Mouse (Mus musculus) midbrain, embryonic 14.5 days (tissue): ENCODE data around the gene Psmd9. TPM values are rescaled to one million over a fixed set of nuclear protein-coding genes. Genes with fewer than 3 reads are reported as not detected.

ENCODE experiments used
- ATAC-seq: fragments of 200-750 bp; cut with Nextera tagmentation; 2 replicates; pipeline ENCODE4 v1.8.0; 2017; ENCODE audit warnings: moderate number of reproducible peaks, moderate library complexity; ENCODE audit not compliant: low FRiP score, low TSS enrichment
- DNase-seq: peaks from one replicate; pipeline ENCODE4 v3.0.0-alpha.2; 2015
- H3K27ac ChIP-seq: fragments of 300-500 bp; sonication (generic); replicated peaks from 2 replicates; pipeline ENCODE4 v1.5.1; 2014; ENCODE audit warnings: mild to moderate bottlenecking, low read depth, low read length, moderate library complexity
- H3K27me3 ChIP-seq: fragments of 300-500 bp; sonication (generic); 2 replicates; pipeline ENCODE4 v1.6.1; 2014; ENCODE audit warnings: low read length, control low read depth, mixed read lengths; ENCODE audit not compliant: control insufficient read depth, insufficient read depth
- H3K36me3 ChIP-seq: fragments of 300-500 bp; sonication (generic); 2 replicates; pipeline ENCODE4 v1.6.1; 2014; ENCODE audit warnings: low read length, control low read depth; ENCODE audit not compliant: control insufficient read depth, insufficient read depth
- H3K4me1 ChIP-seq: fragments of 300-500 bp; sonication (generic); 2 replicates; pipeline ENCODE4 v1.6.1; 2014; ENCODE audit warnings: mild to moderate bottlenecking, antibody characterized with exemption, low read length, control low read depth; ENCODE audit not compliant: control insufficient read depth, insufficient read depth
- H3K4me2 ChIP-seq: fragments of 300-500 bp; sonication (generic); 2 replicates; pipeline ENCODE4 v1.6.1; 2014; ENCODE audit warnings: mild to moderate bottlenecking, low read length, moderate library complexity
- H3K4me3 ChIP-seq: fragments of 300-500 bp; sonication (generic); replicated peaks from 2 replicates; pipeline ENCODE4 v1.5.1; 2014; ENCODE audit warnings: low read depth, low read length
- H3K9ac ChIP-seq: fragments of 300-500 bp; sonication (generic); replicated peaks from 2 replicates; pipeline ENCODE4 v1.6.1; 2014; ENCODE audit warnings: mild to moderate bottlenecking, low read length, moderate library complexity
- H3K9me3 ChIP-seq: fragments of 300-500 bp; sonication (generic); 2 replicates; pipeline ENCODE4 v1.6.1; 2016; ENCODE audit warnings: low read length, control low read depth, mixed read lengths; ENCODE audit not compliant: control insufficient read depth
- WGBS: fragments of 180-500 bp; shearing (Covaris S2); extraction: QIAGEN DNeasy Blood & Tissue Kit; methylation state at CpG from one replicate; pipeline ENCODE4 v1.1.7; 2014; 5-methylcytosine and 5-hydroxymethylcytosine counted together
- polyA plus RNA-seq: library from polyadenylated mRNA; unstranded; fragments of >200 nt; fragmentation: Nextera tagmentation; extraction: Ambion mirVana; gene quantifications from 2 replicates; pipeline ENCODE4 v1.2.1, GENCODE M21; 2014

The Psmd9 gene
- polyA plus RNA-seq, 1 experiment from 2014 or later = 51.3 TPM

GRCm38 (mm10) chr5:123277342-123277701 is 108.1 kb downstream of the Psmd9 start:
- DNase-seq = peak; percentile 67
- peaks cover 14% of the 10 kb centered on the region for H3K4me1 ChIP-seq

GRCm38 (mm10) chr5:123277704-123278103 is 108.5 kb downstream of the Psmd9 start:
- DNase-seq (no peak), ATAC-seq (no peak)
- no peaks in the 10 kb centered on the region for H3K9me3 ChIP-seq
- H3K9ac ChIP-seq = no peak overlapping the region
- H3K4me3 ChIP-seq = no peak overlapping the region
- peaks cover 14% of the 10 kb centered on the region for H3K4me1 ChIP-seq
- H3K27ac ChIP-seq = peak overlapping the region; percentile 49
- no peaks in the 10 kb centered on the region for H3K27me3 ChIP-seq
- H3K36me3 ChIP-seq = no peaks in the 10 kb centered on the region
- H3K4me2 ChIP-seq = no peak overlapping the region
- 78% methylated on average over 4 of the region's 4 CpGs for WGBS

More at GRCm38 (mm10) chr5:123277342-123277701, 108.1 kb downstream of the Psmd9 start:
- Histone ChIP-seq H3K9ac (no peak overlapping the region), H3K27me3 (no peaks in the 10 kb centered on the region), H3K4me2 (no peak overlapping the region), H3K9me3 (no peaks in the 10 kb centered on the region), H3K36me3 (no peaks in the 10 kb centered on the region), H3K27ac (peak overlapping the region; percentile 49), H3K4me3 (no peak overlapping the region)
- no peak for ATAC-seq
- 24% methylated on average over 7 of the region's 7 CpGs for WGBS

- Histone ChIP-seq H3K9ac (no peak overlapping the region), H3K36me3 (no peaks in the 10 kb centered on the region), H3K4me3 (no peak overlapping the region), H3K27ac (no peak overlapping the region), H3K4me1 (peaks cover 14% of the 10 kb centered on the region), H3K27me3 (no peaks in the 10 kb centered on the region), H3K4me2 (no peak overlapping the region), H3K9me3 (no peaks in the 10 kb centered on the region)
- ATAC-seq = no peak
- no peak for DNase-seq
- WGBS = 94% methylated on average over 4 of the region's 4 CpGs
Measured at GRCm38 (mm10) chr5:123279248-123279647, 110.0 kb downstream of the Psmd9 start.

- Histone ChIP-seq H3K36me3 (no peaks in the 10 kb centered on the region), H3K9ac (no peak overlapping the region), H3K4me3 (no peak overlapping the region), H3K4me2 (no peak overlapping the region), H3K9me3 (no peaks in the 10 kb centered on the region), H3K27ac (no peak overlapping the region), H3K27me3 (no peaks in the 10 kb centered on the region), H3K4me1 (peaks cover 9% of the 10 kb centered on the region)
- no peak for ATAC-seq
- no peak for DNase-seq
- WGBS = 85% methylated on average over 9 of the region's 9 CpGs
Measured at GRCm38 (mm10) chr5:123281336-123282136, 112.3 kb downstream of the Psmd9 start.

DNA sequence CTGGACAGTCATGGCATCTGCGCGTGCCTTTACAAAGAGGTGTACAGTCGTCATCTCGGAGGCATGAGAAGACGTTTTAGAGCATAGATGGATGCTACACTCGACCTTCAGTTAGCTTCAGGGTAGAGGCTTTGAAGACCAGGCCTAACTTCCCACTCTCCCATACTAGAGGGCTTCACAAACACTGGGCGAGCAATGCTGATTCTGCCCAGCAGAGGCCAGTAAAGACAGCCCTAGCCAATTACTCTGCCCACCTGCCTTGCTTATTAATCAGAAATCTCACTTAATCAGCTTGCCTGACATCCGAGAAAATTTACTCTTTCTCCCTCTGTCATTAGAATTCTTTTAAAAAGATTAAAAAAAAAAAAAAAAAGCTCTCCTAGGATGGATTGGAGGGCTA is 116.0 kb downstream of the Psmd9 start:
- 41% methylated on average over 8 of the region's 8 CpGs for WGBS
- no peak for ATAC-seq

DNA sequence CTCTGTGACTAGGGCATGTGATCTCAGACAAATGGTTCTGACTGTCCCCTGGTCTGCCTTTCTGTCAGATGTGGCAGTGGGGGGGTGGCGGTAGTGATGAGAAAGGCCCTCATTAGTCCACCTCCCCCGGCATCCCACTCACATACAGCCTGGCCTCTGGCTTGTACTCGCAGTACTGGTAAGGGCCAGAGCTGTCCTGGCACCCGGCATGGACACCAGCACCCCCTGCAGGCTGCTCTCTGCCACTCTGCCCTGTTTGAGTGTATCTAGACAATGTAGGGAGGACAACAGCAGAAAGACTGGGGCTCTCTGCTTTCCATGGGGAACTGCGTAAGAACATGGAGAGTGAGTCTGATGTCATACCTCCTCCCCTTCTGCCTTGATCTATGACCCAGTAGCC is 118.9 kb downstream of the Psmd9 start:
- Histone ChIP-seq H3K9ac (no peak overlapping the region), H3K4me2 (no peak overlapping the region), H3K9me3 (peaks cover 6% of the 10 kb centered on the region; the same call in 1 of the 2 replicates), H3K4me1 (no peaks in the 10 kb centered on the region), H3K27me3 (no peaks in the 10 kb centered on the region), H3K4me3 (no peak overlapping the region), H3K36me3 (no peaks in the 10 kb centered on the region), H3K27ac (no peak overlapping the region)
- WGBS = 86% methylated on average over 5 of the region's 5 CpGs
- DNase-seq (no peak), ATAC-seq (no peak)

More for the DNA sequence above, 116.0 kb downstream of the Psmd9 start:
- Histone ChIP-seq H3K4me2 (no peak overlapping the region), H3K4me3 (no peak overlapping the region), H3K27me3 (no peaks in the 10 kb centered on the region), H3K9ac (no peak overlapping the region), H3K4me1 (no peaks in the 10 kb centered on the region), H3K36me3 (no peaks in the 10 kb centered on the region), H3K27ac (no peak overlapping the region), H3K9me3 (peaks cover 6% of the 10 kb centered on the region; the same call in 1 of the 2 replicates)
- DNase-seq = peak; percentile 79

GRCm38 (mm10) chr5:123294653-123295052 is 125.4 kb downstream of the Psmd9 start:
- no peaks in the 10 kb centered on the region for H3K4me1 ChIP-seq
- H3K9me3 ChIP-seq = no peaks in the 10 kb centered on the region
- ATAC-seq = no peak
- WGBS = 81% methylated on average over 9 of the region's 9 CpGs
- H3K4me3 ChIP-seq = no peak overlapping the region
- H3K4me2 ChIP-seq = no peak overlapping the region
- no peaks in the 10 kb centered on the region for H3K36me3 ChIP-seq
- no peak overlapping the region for H3K9ac ChIP-seq
- H3K27ac ChIP-seq = no peak overlapping the region
- no peak for DNase-seq
- H3K27me3 ChIP-seq = no peaks in the 10 kb centered on the region

- H3K36me3 ChIP-seq = no peaks in the 10 kb centered on the region
- ATAC-seq (no peak), DNase-seq (peak; percentile 44)
- H3K4me2 ChIP-seq = no peak overlapping the region
- 71% methylated on average over 12 of the region's 12 CpGs for WGBS
- H3K27me3 ChIP-seq = no peaks in the 10 kb centered on the region
- no peak overlapping the region for H3K27ac ChIP-seq
- H3K9me3 ChIP-seq = no peaks in the 10 kb centered on the region
- no peak overlapping the region for H3K9ac ChIP-seq
- H3K4me1 ChIP-seq = peaks cover 8% of the 10 kb centered on the region; the same call in 1 of the 2 replicates
- no peak overlapping the region for H3K4me3 ChIP-seq
Measured at GRCm38 (mm10) chr5:123296224-123296806, 127.1 kb downstream of the Psmd9 start.
